Mouse (Mus musculus) lung, embryonic 14.5 days (tissue): ENCODE data around the gene Mrgprx2. TPM values are rescaled to one million over a fixed set of nuclear protein-coding genes. Genes with fewer than 3 reads are reported as not detected.
"Not testable (repeated sequence)": the region's sequence is repeated elsewhere in the genome, so short reads cannot be mapped to it uniquely, and the experiment has no call there.

ENCODE experiments used
- ATAC-seq: fragments of 200-750 bp; cut with Nextera tagmentation; 2 replicates; pipeline ENCODE4 v1.8.0; 2017; ENCODE audit warnings: mild to moderate bottlenecking, moderate TSS enrichment, moderate library complexity; ENCODE audit not compliant: insufficient read depth
- DNase-seq: peaks from one replicate; pipeline ENCODE4 v3.0.0-alpha.2; 2015
- H3K27ac ChIP-seq: fragments of 300-500 bp; sonication (generic); 2 replicates; pipeline ENCODE4 v1.5.1; 2014; ENCODE audit warnings: low read depth, mild to moderate bottlenecking, moderate library complexity
- H3K27me3 ChIP-seq: fragments of 300-500 bp; sonication (generic); 2 replicates; pipeline ENCODE4 v1.6.1; 2014; ENCODE audit warnings: low read length, control low read depth; ENCODE audit not compliant: insufficient read depth
- H3K36me3 ChIP-seq: fragments of 300-500 bp; sonication (generic); 2 replicates; pipeline ENCODE4 v1.6.1; 2014; ENCODE audit warnings: control low read depth; ENCODE audit not compliant: insufficient read depth
- H3K4me1 ChIP-seq: fragments of 300-500 bp; sonication (generic); 2 replicates; pipeline ENCODE4 v1.6.1; 2014; ENCODE audit warnings: antibody characterized with exemption, control low read depth; ENCODE audit not compliant: insufficient read depth
- H3K4me2 ChIP-seq: fragments of 300-500 bp; sonication (generic); 2 replicates; pipeline ENCODE4 v1.6.1; 2014; ENCODE audit warnings: mild to moderate bottlenecking
- H3K4me3 ChIP-seq: fragments of 300-500 bp; sonication (generic); 2 replicates; pipeline ENCODE4 v1.5.1; 2014; ENCODE audit warnings: low read depth, low read length
- H3K9ac ChIP-seq: fragments of 300-500 bp; sonication (generic); 2 replicates; pipeline ENCODE4 v1.6.1; 2014
- H3K9me3 ChIP-seq: fragments of 300-500 bp; sonication (generic); 2 replicates; pipeline ENCODE4 v1.6.1; 2016; ENCODE audit warnings: low read depth, low read length, control low read depth
- CTCF ChIP-seq: IDR thresholded peaks from 2 replicates; pipeline ENCODE4 v1.5.1; 2016; ENCODE audit warnings: antibody characterized with exemption, low read depth
- WGBS: fragments of 180-500 bp; shearing (Covaris S2); extraction: QIAGEN DNeasy Blood & Tissue Kit; methylation state at CpG from one replicate; pipeline ENCODE4 v1.1.7; 2014; 5-methylcytosine and 5-hydroxymethylcytosine counted together
- polyA plus RNA-seq: library from polyadenylated mRNA; unstranded; fragments of >200 nt; fragmentation: Nextera tagmentation; extraction: Ambion mirVana; gene quantifications from 2 replicates; pipeline ENCODE4 v1.2.1, GENCODE M21; 2014

The Mrgprx2 gene
- polyA plus RNA-seq: not detected in 2 replicates

DNA sequence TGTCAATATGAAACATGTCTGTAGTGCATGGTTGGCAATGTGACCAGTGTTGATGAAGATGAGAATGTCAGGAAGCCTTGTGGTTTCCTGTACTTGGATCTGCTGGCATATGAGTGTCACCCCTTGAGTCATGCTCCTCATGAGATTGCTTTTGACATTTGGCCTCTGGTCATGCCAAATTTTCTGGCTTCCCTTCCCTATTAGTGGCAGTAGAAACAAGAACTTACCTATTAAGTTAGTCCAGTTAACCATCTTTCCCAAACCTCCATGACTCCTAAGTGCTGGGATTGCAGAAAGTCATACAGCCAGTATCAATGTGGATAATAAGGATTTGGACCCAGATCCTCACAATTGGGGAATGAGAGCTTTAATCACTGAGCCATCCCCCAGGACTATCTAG, at the start of gene Mrgprx2:
Mrgprx2 (minus strand) TSS at position 101 of the 400 bp plus-strand sequence.
- no peaks in the 10 kb centered on the region for H3K4me1 ChIP-seq
- no peak within 1 kb of the TSS for H3K4me2 ChIP-seq
- H3K9ac ChIP-seq: no peak within 1 kb of the TSS
- no peaks in the 10 kb centered on the region; the same call in 1 of the 2 replicates for H3K9me3 ChIP-seq
- TF ChIP-seq CTCF: no peak
- DNase-seq: no peak
- no peaks in the 10 kb centered on the region for H3K36me3 ChIP-seq
- no peak for ATAC-seq
- no peak within 1 kb of the TSS for H3K4me3 ChIP-seq
- H3K27me3 ChIP-seq: no peaks in the 10 kb centered on the region
- no peak within 1 kb of the TSS for H3K27ac ChIP-seq

DNA sequence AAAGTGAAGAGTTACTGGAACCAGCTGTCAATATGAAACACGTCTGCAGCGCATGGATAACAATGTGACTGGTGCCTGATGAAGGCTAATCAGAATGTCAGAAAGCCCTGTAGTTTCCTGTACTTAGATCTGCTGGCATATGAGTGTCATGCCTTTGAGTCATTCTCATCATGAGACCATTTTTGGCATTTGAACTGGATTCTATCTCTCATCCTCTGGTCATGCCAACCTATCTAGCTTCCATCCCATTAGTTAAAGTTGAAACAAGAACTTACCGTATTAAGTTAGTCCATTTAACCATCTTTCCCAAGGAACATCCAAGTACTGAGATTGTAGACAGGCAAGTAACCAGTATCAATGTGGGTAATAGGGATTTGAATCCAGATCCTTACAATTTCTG, 42.9 kb downstream of the Mrgprx2 start, which contains the start of gene Mrgprb1:
Mrgprb1 (minus strand) TSS at position 101 of the 400 bp plus-strand sequence.
- no peaks in the 10 kb centered on the region; the same call in 1 of the 2 replicates for H3K9me3 ChIP-seq
- no peaks in the 10 kb centered on the region for H3K4me1 ChIP-seq
- H3K4me3 ChIP-seq: no peak within 1 kb of the TSS
- no peak for TF ChIP-seq CTCF
- no peak within 1 kb of the TSS for H3K9ac ChIP-seq
- 82% methylated on average over 3 of the region's 3 CpGs for WGBS
- H3K27ac ChIP-seq: no peak within 1 kb of the TSS
- DNase-seq: no peak
- ATAC-seq: no peak
- no peak within 1 kb of the TSS for H3K4me2 ChIP-seq
- no peaks in the 10 kb centered on the region for H3K27me3 ChIP-seq
- H3K36me3 ChIP-seq: no peaks in the 10 kb centered on the region

DNA sequence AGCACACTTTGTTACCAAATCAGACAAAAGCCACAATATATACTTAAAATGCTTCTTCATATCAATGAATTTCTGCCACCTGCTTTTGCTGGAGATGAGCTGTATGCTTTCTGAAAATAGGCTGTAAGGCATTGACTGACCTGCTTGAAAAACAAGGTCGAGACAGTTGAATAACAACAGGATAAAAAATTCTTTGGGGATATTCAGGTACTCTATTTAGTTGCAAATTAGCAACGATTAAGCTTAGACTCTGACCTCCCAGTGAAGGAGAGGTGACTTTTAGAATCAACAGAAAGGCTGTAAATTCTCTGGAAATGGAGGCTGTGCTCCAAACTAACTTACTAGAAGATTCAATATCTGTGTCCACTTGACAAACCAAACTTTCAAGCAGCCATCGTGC, 62.5 kb downstream of the Mrgprx2 start:
- ATAC-seq: no peak
- Histone ChIP-seq H3K4me3 (no peak overlapping the region), H3K9me3 (0 out of 2 replicates have a peak, but pooled peaks cover 6% of the 10 kb centered on the region), H3K36me3 (no peaks in the 10 kb centered on the region), H3K27me3 (no peaks in the 10 kb centered on the region), H3K4me1 (no peaks in the 10 kb centered on the region), H3K4me2 (no peak overlapping the region), H3K27ac (no peak overlapping the region), H3K9ac (no peak overlapping the region)
- WGBS: 48% methylated on average over 3 of the region's 3 CpGs
- TF ChIP-seq CTCF: no peak
- DNase-seq: no peak

DNA sequence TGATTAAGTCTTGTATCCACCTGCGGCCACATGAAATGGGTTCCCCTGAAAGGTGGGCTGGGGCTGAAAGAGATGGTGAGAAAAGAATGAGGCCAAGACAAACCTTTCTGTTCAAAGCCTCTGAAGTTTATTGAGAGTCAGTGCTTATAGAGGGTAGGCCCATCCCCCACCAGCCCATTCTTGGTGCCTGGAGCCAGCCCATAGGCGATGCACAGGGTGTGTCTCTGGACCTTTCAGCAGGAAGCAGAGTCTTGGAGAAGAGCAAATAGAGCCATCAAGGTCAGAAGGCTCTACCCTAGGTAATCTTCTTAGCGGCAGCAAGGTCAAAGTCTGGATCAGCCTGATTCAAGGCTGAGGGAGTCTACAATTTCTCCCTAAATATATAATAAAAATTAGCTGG, 63.2 kb downstream of the Mrgprx2 start:
- not testable (repeated sequence) for H3K9ac ChIP-seq, DNase-seq, H3K36me3 ChIP-seq, ATAC-seq, H3K9me3 ChIP-seq, H3K4me3 ChIP-seq, H3K4me2 ChIP-seq, H3K27ac ChIP-seq, H3K27me3 ChIP-seq, H3K4me1 ChIP-seq
- 84% methylated on average over 3 of the region's 3 CpGs for WGBS

Other genes with a start within 250 kb of the Mrgprx2 start
- gene Mrgprb8, start 110.8 kb downstream of the Mrgprx2 start, polyA plus RNA-seq: not detected in 2 replicates
- gene Mrgprb1, start 43.0 kb downstream of the Mrgprx2 start, polyA plus RNA-seq: not detected in 2 replicates
- not detected in 2 replicates for gene Mrgprb2, start 58.8 kb upstream of the Mrgprx2 start, polyA plus RNA-seq
- not detected in 2 replicates for gene Mrgprb3, start 144.5 kb upstream of the Mrgprx2 start, polyA plus RNA-seq